Mouse (Mus musculus): Measurements from ENCODE around the gene Pyroxd1. TPM values are rescaled to one million over a fixed set of nuclear protein-coding genes. Genes with fewer than 3 reads are reported as not detected.
"Not testable (repeated sequence)": the region's sequence is repeated elsewhere in the genome, so short reads cannot be mapped to it uniquely, and the experiment has no call there.

The Pyroxd1 gene
- 22.0 to 38.2 TPM (median 30.7 TPM) in 3 replicates for total RNA-seq (2017)

DNA sequence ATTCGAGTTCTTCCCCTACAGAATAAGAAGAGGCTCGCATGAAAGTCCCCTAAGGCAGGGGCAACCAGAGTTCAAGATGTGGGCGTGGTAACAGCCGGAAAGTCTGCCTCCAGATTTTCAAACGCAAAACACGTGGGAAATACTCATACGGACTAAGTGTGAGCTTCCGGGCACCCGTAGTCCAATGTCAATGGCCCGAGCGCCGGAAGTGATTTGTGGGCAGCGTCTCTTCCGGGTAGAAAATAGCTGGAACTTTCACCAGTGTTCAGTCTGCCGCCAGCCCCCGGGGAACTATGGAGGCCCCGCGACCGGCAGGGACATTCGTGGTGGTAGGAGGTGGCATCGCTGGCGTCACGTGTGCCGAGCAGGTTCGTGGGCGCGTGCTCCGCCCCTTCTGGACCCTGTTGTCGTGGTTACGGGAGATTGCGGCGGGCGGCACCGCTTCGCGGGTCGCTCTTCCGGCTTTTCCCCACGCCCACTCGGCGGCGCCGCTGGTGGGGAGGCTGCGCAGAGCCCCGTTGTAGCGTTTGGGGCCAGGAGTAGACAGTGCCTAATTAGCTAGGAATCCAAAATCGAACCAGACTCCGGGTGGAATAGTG is at the start of gene Pyroxd1:
Gene Pyroxd1, plus strand, starts transcription at position 215 of the 599 bp plus-strand sequence.
- ATAC-seq (replicated peaks; ENCODE audit: insufficient number of reproducible peaks, low FRiP score, low TSS enrichment, poor library complexity, severe bottlenecking) = peak; percentile 80

DNA sequence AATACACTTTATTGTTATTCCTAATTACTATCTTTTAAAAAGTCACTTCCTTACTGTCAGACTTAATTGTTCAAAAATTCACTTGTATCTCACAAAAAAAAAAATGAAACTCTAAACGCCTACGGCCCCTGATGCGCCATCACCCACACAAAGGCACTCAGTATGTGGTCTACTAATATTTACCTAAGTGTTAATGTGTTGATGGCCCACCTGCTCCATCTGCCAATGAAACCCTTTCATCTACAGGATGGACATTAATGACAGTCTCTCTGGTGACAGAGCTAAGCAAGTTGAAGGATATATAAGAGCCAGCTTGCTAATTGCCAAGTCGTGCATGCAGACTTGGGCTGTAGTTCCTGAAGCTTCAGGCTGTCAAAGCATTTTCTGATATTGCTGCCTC is 47.4 kb upstream of the Pyroxd1 start, which contains the start of gene Iapp:
Gene Iapp, plus strand, starts transcription at position 326 of the 400 bp plus-strand sequence.
- ATAC-seq (replicated peaks; ENCODE audit: insufficient number of reproducible peaks, low FRiP score, low TSS enrichment, poor library complexity, severe bottlenecking) = no peak

DNA sequence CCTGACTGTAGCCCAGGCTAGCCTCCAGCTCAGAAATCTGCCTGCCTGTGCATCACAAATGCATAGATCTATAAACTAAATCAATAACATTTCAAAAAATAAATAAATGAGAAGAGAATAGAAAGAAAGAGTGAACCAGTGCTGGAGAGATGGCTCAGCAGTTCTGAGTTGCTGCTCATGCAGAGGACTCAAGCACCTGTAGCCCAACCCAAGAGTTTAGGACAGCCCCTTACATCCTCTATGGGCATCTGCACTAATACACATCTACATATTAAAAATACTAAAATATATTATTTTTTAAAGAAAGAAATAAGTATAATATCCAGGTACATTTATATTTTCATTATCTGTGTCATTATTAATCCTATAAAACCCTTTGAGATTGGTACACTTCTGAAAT is 40.4 kb upstream of the Pyroxd1 start:
- ATAC-seq (replicated peaks; ENCODE audit: insufficient number of reproducible peaks, low FRiP score, low TSS enrichment, poor library complexity, severe bottlenecking) = no peak

DNA sequence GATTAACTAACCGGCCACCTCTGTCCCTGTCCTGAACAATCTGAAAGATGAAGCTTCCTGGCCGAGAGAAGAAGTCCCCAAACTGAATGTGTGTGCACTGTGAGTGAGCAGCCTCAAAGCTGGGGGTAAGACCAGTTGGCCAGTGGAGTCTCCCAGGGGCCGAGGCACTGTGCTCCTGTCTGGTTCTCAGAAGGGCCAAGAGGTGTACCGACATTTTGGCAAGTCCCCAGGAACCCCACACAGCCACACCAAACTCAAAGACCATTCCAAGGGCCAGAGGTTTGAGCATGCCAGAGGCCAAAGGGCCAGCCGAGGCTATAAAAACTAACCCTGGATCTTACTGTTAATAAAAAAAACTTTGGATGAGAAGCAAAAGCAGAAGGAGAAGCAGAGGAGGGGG is 31.2 kb upstream of the Pyroxd1 start:
- no peak for ATAC-seq (replicated peaks; ENCODE audit: insufficient number of reproducible peaks, low FRiP score, low TSS enrichment, poor library complexity, severe bottlenecking)

DNA sequence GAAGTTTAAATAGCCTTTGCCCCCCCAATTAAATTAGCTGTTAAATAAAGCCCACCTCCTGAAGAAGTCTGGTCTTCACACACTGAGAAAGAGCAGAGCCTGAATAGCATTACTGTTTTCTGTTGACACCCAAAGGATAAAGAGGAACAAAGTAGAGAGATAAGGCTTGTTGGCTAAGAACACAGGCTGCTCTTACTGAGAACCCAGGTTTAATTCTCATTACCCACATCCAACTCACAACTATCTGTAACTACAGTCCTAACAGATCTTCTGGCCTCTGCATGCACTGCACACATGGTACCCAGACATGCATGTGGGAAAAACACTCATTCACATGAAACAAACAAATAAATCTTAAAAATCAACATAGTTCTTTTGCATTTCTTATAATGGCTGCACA is 28.3 kb upstream of the Pyroxd1 start:
- ATAC-seq (replicated peaks; ENCODE audit: insufficient number of reproducible peaks, low FRiP score, low TSS enrichment, poor library complexity, severe bottlenecking) = no peak

DNA sequence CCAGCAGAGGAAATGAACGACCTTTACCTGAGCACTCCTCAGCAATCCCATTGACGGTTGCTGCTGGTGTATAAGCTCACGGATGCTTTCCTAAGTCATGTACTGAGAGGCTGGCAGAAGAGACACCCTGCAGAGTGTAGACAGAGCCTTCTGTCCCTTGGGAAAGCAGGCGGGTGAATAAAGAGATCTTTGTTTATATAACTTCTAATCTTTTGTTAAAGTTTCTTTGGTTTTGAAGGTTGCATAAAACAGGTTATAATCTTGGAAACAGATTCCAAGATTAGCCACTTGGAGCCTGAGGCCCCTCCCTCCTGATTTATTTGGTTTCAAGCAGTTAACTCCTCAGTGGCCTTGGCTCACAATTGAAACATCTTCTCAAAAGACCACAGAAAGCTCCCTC is 22.6 kb upstream of the Pyroxd1 start, which contains the start of gene Slco1a5:
Gene Slco1a5, minus strand, starts transcription at position 101 of the 400 bp plus-strand sequence.
- no peak for ATAC-seq (replicated peaks; ENCODE audit: insufficient number of reproducible peaks, low FRiP score, low TSS enrichment, poor library complexity, severe bottlenecking)

DNA sequence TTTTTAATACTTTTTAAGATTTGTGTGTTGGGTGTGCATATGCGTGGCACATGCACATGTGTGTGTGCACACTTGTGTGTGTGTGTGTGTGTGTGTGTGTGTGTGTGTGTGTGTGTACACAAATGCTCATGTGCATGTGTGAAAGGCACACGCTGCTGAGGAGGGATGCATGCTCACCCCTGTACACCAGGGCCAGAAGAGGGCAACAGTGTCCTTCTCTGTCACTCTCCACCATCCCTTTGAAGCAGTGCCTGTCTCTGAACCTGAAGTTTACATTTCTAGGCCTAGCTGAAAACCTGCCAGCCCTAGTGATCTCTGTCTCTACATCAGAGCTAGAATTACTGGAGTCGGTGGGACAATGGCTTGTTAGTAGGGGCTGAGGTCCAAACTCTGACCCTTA is 18.9 kb upstream of the Pyroxd1 start:
- ATAC-seq (replicated peaks; ENCODE audit: insufficient number of reproducible peaks, low FRiP score, low TSS enrichment, poor library complexity, severe bottlenecking) = no peak

DNA sequence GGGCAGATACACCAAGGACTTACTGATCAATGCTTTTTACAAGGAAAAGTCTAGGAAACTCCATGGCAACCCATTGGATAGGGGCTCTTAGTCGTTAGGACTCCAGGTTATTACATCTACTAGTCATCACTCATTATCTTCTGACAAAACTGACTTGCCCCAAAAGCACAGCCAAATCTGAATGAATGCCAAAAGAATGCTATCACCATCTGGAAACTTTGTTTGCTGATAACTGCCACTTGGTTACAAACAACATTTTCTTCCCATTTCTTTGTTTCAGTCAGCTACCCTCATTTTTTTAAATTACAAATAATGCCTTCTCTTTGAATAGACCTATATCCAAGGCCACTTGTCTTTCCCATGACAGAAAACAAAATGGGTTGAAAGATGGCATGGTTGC is 16.3 kb upstream of the Pyroxd1 start:
- ATAC-seq (replicated peaks; ENCODE audit: insufficient number of reproducible peaks, low FRiP score, low TSS enrichment, poor library complexity, severe bottlenecking) = no peak

DNA sequence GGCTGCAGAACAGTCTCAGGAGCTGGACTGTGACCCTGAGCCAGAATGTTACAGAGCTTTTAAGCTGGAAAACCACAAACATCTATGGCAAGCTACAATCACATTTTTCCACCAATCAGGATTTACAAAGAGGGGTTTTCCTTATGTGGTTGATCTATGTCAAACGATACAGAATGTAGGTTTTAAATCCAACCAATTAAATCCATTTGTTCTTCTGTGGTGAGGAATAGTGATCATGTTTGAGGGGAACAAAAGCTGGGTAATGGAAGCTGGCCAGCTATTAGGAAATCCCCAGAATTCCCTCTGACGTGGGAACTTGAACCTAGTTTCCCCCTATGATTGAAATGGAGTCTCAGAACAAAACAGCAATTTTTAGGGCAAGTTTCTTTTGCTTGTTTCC is 6.5 kb upstream of the Pyroxd1 start:
- ATAC-seq (replicated peaks; ENCODE audit: insufficient number of reproducible peaks, low FRiP score, low TSS enrichment, poor library complexity, severe bottlenecking) = no peak

DNA sequence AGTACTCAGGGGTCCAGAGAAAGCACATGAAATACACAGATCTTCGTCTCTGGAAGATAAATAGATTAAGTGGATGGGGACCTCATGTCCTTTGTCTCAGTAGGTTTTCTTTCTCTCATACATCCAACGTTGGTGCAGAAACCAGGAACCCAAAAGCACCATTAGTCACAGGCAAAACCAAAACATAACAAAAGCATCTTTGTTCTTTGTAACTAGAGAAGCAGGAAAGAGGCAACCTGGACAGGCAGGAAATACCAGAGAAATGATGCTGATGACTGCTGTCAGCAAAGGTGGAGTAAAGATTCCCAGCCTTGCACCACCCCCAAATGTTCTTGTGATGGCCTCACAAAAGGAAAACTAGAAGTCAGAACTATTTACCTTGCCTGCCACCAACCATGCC is 5.9 kb upstream of the Pyroxd1 start:
- ATAC-seq (replicated peaks; ENCODE audit: insufficient number of reproducible peaks, low FRiP score, low TSS enrichment, poor library complexity, severe bottlenecking) = no peak

DNA sequence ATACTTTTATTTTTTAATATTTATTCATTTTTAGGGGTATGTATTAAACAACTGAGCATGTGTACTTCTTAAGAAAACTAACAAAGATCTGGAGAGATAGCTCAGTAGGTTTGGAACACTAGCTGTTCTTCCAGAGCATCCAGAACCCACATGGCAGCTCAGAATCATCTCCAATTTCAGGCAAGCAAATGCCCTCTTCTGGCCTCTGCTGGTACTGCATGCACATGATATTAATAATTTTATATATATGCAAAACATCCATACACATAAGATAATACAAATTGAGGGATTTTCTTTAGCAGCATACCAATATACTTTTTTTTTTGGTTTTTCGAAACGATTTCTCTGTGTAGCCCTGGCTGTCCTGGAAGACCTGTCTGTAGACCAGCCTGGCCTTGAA is 1.9 kb upstream of the Pyroxd1 start:
- no peak for ATAC-seq (replicated peaks; ENCODE audit: insufficient number of reproducible peaks, low FRiP score, low TSS enrichment, poor library complexity, severe bottlenecking)

DNA sequence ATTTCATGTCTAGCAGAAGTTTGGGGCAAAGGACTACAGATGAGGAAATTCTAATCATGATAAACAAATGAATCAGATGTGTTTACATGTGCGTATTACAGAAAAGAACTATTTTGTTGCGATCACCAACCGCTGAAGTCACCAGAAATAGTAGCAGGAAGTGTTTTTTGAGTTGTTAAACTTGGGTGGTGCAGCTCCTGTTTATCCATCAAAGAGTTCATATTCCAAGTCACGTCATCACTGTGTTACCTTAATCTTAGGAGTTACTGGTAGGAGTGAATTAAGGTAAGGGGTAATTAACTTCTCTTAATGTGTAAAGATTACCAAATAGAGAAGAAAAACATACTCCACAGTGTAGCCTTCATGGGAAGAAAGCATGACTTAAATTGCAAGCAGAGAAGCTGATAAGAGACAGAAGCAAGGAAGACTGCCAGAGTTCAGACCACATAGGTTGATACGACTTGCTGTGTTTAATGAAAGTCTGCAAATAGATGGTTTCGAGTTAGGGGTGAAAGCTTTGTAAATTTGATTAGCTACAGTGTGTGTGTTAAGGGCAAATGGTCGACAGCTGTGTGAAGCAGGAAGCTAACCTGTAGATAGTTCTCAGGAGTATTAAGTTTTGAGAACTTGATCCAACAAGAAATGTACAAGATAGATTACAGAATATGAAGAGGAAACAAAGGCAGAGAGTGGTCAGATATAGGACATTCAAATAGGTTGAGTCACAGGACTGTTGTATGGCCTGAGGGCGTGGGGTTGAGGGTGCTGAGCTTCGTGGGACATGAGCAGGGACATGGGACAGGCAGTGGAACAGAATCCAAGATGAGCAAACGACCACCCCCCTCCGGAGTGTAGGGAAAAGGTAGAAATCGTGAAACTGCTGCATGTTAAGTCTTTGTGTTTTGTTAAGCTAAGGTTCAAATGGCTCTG is 992 bp downstream of the Pyroxd1 start:
- no peak for ATAC-seq (replicated peaks; ENCODE audit: insufficient number of reproducible peaks, low FRiP score, low TSS enrichment, poor library complexity, severe bottlenecking)

DNA sequence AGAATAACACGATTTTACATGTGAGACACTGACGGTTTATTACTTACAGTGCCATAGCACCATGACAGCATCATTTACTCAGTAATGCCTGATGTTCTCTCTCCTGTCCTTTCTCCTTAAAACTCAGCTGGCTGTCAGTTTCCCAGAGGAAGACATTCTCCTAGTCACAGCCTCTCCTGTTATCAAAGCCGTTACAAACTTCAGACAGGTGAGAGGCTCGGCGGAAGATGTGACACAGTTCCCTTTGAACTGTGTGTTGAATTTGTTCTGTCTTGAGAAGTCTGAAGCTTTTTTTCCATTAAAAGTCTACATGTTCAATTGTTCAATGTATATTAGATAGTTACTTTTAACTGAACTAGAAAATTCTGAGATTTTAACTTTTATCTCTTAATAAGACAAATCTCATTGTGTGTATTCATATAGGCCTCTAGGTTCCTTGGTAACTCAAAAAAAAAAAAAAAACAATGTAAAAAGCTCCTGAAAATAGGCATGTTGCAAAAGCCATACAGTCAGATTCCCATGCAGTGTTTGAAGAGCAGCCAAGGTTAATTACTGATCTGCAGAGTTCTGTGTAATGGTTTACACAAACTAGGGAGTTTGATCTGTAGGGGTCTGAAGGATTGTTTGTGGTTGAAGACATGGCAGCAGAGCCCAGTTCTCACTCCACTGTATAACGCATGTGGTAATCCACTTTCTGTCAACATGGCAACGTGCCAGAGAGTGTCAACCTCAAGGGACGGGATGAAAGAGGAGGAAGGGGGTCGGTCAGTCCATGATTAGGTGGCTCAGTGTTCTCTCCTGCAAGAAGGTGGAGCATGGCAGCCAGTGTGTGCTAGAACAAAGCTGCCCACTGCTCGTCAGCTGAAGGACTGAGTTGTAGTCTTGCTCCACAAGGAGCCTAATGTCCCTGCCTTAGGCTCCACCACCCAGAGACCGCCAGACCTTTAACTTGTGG is 2.3 kb downstream of the Pyroxd1 start:
- ATAC-seq (replicated peaks; ENCODE audit: insufficient number of reproducible peaks, low FRiP score, low TSS enrichment, poor library complexity, severe bottlenecking) = no peak

DNA sequence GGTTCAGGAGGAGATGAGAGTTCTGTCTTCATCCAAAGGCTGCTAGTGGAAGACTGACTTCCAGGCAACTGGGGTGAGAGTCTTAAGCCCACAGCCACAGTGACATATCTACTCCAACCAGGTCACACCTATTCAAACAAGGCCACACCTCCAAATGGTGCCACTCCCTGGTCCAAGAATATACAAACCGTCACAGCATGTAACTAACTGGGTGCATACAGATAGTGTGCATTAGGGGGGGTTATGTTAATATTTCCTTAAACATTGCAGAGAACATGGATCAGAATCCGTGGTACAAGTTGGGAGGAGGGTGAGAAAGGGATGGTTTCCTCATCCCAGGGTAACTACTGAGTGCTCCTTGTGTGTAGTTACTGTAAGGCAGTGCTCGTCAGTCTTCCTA is 6.6 kb downstream of the Pyroxd1 start:
- ATAC-seq (replicated peaks; ENCODE audit: insufficient number of reproducible peaks, low FRiP score, low TSS enrichment, poor library complexity, severe bottlenecking) = not testable (repeated sequence)

DNA sequence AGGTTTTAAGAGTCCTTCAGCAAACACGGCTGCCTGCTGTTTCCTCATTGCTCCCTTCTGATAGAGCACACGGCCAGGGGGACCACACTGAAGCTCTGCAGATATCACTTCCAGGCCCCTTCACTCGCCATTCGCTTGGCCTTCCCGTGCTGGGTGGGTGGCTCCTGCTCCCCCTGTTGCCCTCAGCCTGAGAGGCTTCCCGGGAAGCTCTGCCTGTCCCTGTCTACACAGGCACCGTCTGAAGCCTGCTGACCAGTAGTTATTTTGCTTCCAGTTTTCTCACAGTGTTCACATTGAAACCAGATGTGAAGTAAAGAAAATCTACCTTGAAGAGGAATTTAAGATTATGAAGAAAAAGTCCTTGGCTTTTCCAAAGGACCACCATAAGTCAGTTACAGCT is 11.7 kb downstream of the Pyroxd1 start:
- ATAC-seq (replicated peaks; ENCODE audit: insufficient number of reproducible peaks, low FRiP score, low TSS enrichment, poor library complexity, severe bottlenecking) = no peak

DNA sequence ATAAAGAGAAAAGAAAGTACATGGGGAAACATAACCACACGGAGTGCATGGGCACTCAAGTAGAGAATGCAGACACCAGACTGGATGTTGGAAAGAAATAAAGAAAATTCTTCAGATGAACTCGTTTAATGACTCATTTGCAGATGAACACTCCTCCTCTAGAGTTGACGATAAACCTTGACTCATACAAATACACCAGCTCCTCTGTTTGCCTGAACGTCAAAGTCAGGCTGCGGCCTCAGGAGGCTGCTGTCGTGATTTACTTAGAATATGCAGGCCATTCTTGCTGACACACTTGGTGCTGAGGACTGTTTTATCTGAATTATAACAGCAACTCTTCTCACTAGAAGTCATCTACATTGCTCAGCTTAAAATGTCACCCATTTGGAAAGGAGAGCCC is 16.6 kb downstream of the Pyroxd1 start:
- no peak for ATAC-seq (replicated peaks; ENCODE audit: insufficient number of reproducible peaks, low FRiP score, low TSS enrichment, poor library complexity, severe bottlenecking)

DNA sequence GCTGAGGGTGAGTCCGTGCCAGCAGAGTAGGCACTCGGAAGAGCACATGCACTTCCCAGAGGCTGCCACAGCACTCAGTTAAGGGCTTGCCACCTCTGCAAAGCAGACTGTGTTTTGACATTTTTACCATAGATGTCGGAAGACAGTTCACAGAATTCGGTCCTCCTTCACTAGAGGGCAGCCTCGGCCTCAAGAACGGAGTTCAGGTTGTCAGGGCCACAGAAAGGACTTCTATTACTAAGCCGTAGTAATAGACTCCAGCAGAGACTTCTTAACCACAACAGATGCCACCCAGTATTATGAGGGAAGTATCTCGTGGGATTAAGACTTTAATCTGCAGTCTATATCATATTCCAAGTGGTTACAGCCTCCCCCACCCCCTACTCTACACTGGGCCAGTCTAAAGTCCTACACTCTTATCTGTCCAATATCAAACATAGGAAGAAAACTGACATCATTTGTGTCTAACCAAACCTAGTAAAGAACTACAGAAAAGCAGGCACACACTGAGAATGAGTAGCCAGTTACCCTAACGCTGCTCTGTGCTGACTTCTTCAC is 17.6 kb downstream of the Pyroxd1 start:
- ATAC-seq (replicated peaks; ENCODE audit: insufficient number of reproducible peaks, low FRiP score, low TSS enrichment, poor library complexity, severe bottlenecking) = no peak

DNA sequence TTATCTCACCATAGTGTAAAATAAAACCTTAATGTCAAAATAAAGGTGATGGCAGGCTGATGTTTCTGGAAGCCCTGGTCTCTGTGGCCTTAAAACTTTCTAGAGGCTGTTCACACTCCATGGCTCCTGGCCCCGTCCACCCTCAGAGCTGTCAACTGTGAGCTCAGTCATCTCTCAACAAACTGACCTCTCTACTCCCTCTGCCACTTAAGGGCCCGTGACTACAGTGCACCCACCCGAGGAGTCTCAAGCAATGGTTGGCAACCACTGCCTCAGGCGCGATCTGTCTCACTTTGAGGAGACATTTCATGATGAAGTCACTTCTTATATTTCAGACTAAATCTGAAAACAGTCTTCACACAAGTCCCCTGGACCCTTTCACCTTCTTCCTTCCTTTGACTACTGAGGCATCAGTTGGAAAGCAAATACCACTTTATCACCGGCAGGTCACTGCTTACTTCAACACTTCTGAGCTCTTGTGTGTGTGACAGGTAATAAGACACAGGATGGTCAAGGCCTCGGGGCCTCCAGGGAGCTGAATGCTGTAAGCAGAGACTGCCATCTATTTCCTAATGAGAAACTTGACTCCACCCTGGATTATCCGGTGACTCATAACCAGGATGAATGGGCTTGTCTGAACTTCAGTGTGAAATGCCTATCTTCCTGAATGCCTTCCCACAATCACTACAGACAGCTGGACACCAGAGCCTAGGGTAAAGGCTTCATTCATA is 20.5 kb downstream of the Pyroxd1 start:
- ATAC-seq (replicated peaks; ENCODE audit: insufficient number of reproducible peaks, low FRiP score, low TSS enrichment, poor library complexity, severe bottlenecking) = no peak
